Mouse (Mus musculus) kidney, adult 9 months (tissue): ENCODE results near the gene Rnf150.

Experiments
- DNase-seq: peaks from one replicate; pipeline ENCODE4 v3.0.0; 2022

Gene Rnf150

DNA sequence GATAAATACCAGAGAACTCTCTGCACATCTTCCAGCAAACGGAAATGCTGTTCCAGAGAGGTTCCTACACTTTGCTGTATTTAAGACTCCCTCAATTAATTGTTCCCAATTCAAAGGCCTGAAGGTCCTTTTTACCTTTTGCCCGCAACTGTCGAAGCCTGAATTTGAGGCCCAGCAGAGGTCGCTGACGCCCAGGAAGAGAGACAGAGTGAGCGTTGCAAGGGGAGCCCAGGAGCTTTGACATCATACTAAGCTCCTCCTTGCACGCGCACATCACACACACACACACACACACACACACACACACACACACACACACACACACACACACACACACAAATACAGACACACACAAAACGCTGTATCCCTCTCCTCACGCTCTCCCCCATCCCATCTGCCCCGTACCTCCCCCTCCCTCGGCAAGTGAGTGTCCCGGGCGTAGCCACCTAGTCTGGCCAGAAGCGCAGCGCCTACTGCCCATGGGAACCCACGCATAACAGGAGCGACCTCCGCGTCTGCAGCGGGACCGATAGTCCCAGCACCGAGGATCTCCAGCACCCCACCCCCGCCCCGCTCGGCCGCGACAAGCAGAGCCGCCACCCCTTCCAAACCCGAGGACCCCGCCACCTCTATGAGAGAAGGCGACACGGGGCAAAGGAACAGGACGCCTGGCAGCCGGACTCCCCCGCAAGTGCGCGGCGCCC, at the start of gene Rnf150:
Gene Rnf150 (plus strand): TSS at position 316 of the 704 bp plus-strand sequence.
- peak; percentile 67 for DNase-seq

DNA sequence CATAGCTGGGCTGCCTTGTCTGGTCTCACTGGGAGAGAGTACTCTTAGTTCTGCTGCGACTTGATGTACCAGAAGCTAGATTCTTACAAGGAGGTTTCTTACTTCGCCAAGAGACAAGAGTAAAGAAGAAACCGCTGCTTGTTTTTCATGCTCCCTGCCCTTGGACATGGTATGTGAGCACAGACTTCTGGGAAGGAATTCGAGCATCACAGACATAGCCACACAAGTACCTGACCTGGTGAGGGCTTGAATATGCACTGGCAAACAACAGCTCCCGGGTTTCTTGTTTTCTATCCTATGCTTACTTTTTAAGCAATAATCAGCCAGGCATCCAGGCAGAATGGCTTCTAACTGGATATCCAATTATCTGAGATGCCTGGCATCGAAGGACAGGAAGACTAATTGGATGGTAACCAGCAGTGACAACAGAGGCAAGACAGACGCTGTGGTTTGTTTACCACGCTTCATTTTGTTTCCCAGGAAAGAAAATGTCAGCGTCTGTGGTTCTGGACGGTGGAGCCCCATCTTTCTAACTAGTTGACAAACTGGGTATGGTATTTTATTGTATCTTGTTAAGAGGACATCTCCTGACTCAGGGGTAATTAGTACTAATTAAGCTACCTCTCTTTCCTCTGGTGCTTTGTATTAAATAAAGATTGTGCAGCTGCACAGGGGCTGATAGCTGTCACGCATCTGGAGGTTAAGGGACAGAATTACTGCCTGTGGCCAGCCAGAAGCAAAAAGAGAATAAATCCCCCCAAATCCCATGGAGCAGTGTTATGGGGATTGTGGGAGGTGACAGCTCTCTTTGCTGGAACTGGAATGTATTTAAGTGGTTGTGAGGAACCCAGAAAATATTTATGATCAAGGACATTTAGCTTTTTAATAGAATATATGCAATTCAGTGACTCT, 36.8 kb upstream of the Rnf150 start:
- DNase-seq = no peak

GRCm38 (mm10) chr8:82840415-82840814, 22.7 kb upstream of the Rnf150 start:
- no peak for DNase-seq

DNA sequence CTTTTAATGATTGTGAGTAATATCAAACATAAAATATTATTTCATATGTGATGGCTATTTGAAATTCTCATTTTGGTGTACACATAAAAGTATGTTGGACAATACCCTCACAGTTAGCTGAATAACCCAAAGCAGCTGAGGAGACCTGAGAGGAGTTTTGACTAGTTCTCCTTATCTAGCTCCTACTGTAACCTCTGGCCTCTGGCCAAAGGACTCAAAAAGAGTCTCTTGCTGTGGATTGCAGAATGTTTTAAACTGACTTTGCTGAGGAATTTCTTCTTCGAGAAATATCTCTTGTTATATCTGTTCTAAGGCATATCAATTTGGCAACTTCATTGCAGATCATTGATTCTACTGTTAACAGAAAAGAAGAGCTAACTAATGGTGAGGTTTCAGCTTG, 22.2 kb upstream of the Rnf150 start:
- no peak for DNase-seq

- peak; percentile 45 for DNase-seq
Measured at GRCm38 (mm10) chr8:82841520-82842142, 21.5 kb upstream of the Rnf150 start.

GRCm38 (mm10) chr8:82843697-82844096, 19.5 kb upstream of the Rnf150 start:
- no peak for DNase-seq

GRCm38 (mm10) chr8:82844413-82844812, 18.7 kb upstream of the Rnf150 start:
- no peak for DNase-seq

DNA sequence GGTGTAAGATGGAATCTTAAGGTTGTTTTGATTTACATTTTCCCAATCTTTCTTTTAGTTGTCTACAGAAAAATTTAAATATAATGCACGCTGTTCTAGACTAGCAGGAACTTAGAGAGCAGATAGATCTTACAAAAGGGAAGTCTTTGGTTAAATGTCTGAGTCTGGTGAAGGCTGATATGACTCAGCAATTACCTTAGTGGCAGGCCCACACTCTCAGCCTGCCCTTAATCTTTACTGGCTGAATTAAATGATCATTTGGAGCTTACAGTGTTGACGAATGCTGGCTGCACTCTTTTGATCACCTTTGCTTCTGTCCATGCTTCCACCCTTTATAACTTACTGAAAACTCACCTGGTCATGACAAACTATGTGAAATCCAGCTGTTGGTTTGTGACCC, 17.1 kb upstream of the Rnf150 start:
- no peak for DNase-seq

DNA sequence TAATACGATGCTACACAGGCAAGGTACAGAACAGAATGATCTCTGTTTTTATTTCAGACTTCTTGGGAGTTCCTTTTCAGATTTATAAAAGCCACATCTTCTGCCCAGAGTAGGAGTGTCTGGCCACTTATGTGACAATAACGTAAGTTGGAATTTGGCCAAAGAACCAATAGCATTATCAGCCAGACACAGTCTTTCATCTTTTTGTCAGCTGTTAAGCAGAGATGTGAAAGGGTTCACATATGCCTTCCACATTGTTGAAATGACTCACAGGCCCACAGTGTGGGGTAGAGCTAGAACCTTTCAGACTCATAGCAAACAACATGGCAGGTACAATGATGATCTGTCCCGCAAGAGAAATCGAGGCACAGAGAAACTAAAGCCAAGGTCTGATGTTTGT, 16.4 kb upstream of the Rnf150 start:
- DNase-seq = no peak

GRCm38 (mm10) chr8:82858541-82859342, 4.4 kb upstream of the Rnf150 start:
- DNase-seq = no peak

DNA sequence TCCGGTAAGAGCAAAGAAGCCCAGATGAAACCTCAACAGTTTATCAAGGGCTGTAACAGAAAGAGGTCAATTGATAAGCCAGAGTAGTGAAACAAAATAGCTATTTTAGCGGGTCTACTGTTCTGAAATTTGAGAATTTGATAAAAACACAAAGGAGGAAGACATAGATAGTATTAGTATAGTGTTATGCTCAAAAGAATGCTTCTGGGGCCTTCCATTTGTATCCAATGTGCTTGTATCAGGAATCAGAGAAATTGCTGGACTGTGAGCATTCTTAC, 3.9 kb upstream of the Rnf150 start:
- no peak for DNase-seq

- peak; percentile 20 for DNase-seq
Measured at GRCm38 (mm10) chr8:82863745-82864520, 777 bp downstream of the Rnf150 start.

GRCm38 (mm10) chr8:82864521-82864818, 1.3 kb downstream of the Rnf150 start:
- no peak for DNase-seq

- no peak for DNase-seq
Measured at GRCm38 (mm10) chr8:82865239-82865638, 2.1 kb downstream of the Rnf150 start.

DNA sequence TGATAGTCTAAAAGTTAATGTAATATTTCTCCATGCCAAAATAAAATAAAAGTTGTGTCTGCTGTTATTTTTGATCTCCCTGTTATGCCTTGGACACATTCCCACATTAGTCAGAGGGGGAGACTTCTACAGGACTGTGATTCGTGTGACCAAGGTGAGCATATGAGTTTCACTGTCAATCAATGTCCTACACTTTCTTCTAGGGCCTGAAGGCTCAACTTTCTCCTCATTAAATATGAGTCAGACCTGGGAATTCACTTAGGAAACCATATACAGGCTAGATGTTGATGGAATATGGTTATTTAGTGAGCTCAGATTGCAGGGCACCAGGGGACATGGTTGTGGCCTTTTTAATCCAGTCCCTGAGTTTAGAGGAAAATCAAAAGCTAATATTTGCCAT, 3.1 kb downstream of the Rnf150 start:
- no peak for DNase-seq

DNA sequence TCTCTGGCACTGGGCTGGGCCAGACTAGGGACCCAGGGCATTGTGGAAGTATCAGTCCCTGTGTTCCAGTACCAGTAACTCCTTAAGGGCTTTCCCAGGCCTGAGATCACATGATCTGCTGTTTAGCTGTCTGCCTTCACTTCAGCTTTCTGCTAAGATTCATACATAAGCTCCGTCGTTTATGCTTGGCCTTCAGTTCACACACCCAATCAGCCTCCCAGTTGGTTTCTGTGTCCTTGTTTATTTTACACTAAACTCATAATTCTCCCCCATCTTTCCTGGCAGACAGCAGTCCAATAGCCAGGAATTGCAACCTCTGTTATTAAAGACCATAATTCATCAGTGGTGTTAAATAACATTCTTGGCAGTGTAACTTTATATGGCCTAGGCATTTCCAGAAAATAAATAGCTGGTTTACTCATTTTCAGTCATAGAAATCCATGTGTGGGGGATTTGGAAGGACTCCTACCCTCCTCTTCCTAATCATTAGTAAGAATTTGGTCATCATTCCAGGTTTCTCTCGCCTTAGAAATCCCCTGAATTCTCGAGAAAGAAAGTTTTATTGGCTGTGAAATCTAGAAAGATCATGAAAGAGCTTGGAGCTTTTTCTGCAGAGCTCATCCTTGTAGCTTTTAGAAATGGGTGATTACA, 7.8 kb downstream of the Rnf150 start:
- DNase-seq = no peak

GRCm38 (mm10) chr8:82871986-82872385, 8.8 kb downstream of the Rnf150 start:
- no peak for DNase-seq

DNA sequence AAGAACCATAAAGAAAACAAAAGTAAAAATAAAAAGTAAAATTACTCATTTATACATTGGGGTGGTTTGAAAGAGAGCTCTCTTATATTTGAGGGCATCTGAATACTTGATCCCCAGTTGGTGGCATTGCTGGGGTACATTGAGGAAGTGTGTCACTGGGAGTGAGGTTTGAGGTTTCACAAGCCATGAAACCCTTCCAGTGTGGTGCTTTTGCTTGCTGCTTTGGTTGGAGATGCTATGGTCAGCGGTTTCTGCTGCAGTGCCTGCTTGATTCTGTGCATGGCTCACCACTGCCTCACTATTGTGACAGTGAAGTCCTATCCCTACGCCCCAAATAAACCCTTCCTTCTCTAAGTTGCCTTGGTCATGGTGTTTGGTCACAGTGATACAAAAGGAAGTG, 10.9 kb downstream of the Rnf150 start:
- no peak for DNase-seq

DNA sequence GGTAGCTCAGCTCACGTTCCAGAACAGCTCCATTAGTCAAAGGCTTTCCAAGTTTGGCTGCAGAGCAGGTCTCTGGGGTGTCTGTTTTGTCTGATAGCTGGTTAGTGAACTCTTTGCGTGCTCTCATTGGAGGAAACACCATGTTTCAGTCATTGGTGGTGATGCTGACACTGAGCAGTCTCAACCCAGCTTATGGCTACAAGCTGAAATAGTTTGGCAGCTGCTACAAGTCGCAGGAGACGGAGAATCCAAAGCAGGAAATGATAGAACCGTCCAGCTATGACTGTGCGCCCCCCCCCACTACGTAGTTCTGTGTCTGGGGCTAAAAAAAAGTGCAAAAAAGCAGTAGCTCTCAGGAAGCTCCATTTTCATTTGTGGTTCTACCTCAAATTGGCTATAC, 12.0 kb downstream of the Rnf150 start:
- peak; percentile 9 for DNase-seq

DNA sequence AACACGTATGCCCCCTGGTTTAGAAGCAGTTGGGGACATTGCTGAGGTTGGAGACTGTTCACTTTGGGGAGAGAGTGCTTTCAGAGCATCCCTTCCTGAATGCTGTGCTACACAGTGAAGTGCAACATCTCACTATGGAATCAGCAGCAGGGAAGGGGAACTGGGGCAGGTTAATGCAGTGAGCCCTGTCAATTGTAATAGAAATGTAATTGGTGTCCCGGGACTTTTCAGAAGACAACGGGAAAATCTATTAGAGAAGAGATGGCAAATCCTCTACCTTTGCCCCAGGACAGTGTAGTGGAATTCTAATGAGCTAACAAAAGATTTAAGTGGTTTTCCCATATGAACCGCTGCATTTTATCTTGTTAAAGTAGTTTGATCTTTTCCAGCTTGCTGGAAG, 21.3 kb downstream of the Rnf150 start:
- DNase-seq = no peak

GRCm38 (mm10) chr8:82887234-82887633, 24.1 kb downstream of the Rnf150 start:
- no peak for DNase-seq
